Mouse (Mus musculus) limb, embryonic 14.5 days (tissue): Measurements from ENCODE around the gene Xirp1. TPM values are rescaled to one million over a fixed set of nuclear protein-coding genes. Genes with fewer than 3 reads are reported as not detected.

Experiments
- ATAC-seq: fragments of 200-750 bp; cut with Nextera tagmentation; 2 replicates; pipeline ENCODE4 v1.8.0; 2017; ENCODE audit warnings: low read depth, moderate number of reproducible peaks, moderate TSS enrichment; ENCODE audit not compliant: low FRiP score
- DNase-seq: peaks from one replicate; pipeline ENCODE4 v3.0.0-alpha.2; 2015; ENCODE audit warnings: low spot score
- H3K27ac ChIP-seq: fragments of 300-500 bp; sonication (generic); replicated peaks from 2 replicates; pipeline ENCODE4 v1.5.1; 2014; ENCODE audit warnings: low read depth, mild to moderate bottlenecking, low read length, moderate library complexity, mixed read lengths
- H3K27me3 ChIP-seq: fragments of 300-500 bp; sonication (generic); 2 replicates; pipeline ENCODE4 v1.6.1; 2014; ENCODE audit warnings: low read length, mixed read lengths; ENCODE audit not compliant: control insufficient read depth, insufficient read depth
- H3K36me3 ChIP-seq: fragments of 300-500 bp; sonication (generic); 2 replicates; pipeline ENCODE4 v1.6.1; 2014; ENCODE audit warnings: mild to moderate bottlenecking, low read length, moderate library complexity, mixed read lengths; ENCODE audit not compliant: control insufficient read depth, insufficient read depth
- H3K4me1 ChIP-seq: fragments of 300-500 bp; sonication (generic); 2 replicates; pipeline ENCODE4 v1.6.1; 2014; ENCODE audit warnings: antibody characterized with exemption, low read length, mixed read lengths; ENCODE audit not compliant: control insufficient read depth, insufficient read depth
- H3K4me2 ChIP-seq: fragments of 300-500 bp; sonication (generic); replicated peaks from 2 replicates; pipeline ENCODE4 v1.6.1; 2014; ENCODE audit warnings: low read depth, mild to moderate bottlenecking, low read length, moderate library complexity; ENCODE audit not compliant: severe bottlenecking
- H3K4me3 ChIP-seq: fragments of 300-500 bp; sonication (generic); replicated peaks from 2 replicates; pipeline ENCODE4 v1.5.1; 2014; ENCODE audit warnings: low read length
- H3K9ac ChIP-seq: fragments of 300-500 bp; sonication (generic); 2 replicates; pipeline ENCODE4 v1.6.1; 2014; ENCODE audit warnings: mild to moderate bottlenecking, low read depth, low read length, moderate library complexity; ENCODE audit not compliant: severe bottlenecking
- H3K9me3 ChIP-seq: fragments of 300-500 bp; sonication (generic); 2 replicates; pipeline ENCODE4 v1.6.1; 2016; ENCODE audit warnings: low read length; ENCODE audit not compliant: control insufficient read depth
- POLR2A ChIP-seq: fragments of 200-500 bp; IDR thresholded peaks from 2 replicates; pipeline ENCODE4 v1.8.0; 2012; ENCODE audit warnings: inconsistent platforms, mild to moderate bottlenecking, moderate library complexity, borderline replicate concordance; ENCODE audit not compliant: insufficient read depth, insufficient read length; ENCODE audit errors: extremely low read depth
- WGBS: fragments of 180-500 bp; shearing (Covaris S2); extraction: QIAGEN DNeasy Blood & Tissue Kit; methylation state at CpG from one replicate; pipeline ENCODE4 v1.1.7; 2014; 5-methylcytosine and 5-hydroxymethylcytosine counted together
- polyA plus RNA-seq, 2 experiments: library from polyadenylated mRNA; depleted of rRNA in 1 of 2; stranded (reverse) in 1 of 2; unstranded in 1 of 2; fragments of >200 nt; fragmentation: Nextera tagmentation in 1 of 2; extraction: Ambion mirVana in 1 of 2; gene quantifications; 2 replicates each; pipeline versions ENCODE4 v1.2.1 to v1.2.3; 2012 to 2014

The Xirp1 gene
- polyA plus RNA-seq, 2 experiments = 1.4 to 2.2 TPM

GRCm38 (mm10) chr9:120005936-120006335 lies 17.5 kb downstream of the Xirp1 start:
- WGBS = 39% methylated on average over 3 of the region's 3 CpGs
- Histone ChIP-seq H3K4me1 (no peaks in the 10 kb centered on the region; the same call in 1 of the 2 replicates), H3K36me3 (no peaks in the 10 kb centered on the region), H3K27ac (no peak overlapping the region), H3K4me2 (no peak overlapping the region), H3K27me3 (no peaks in the 10 kb centered on the region), H3K4me3 (no peak overlapping the region), H3K9ac (no peak overlapping the region), H3K9me3 (no peaks in the 10 kb centered on the region)
- DNase-seq (no peak), ATAC-seq (no peak)
- TF ChIP-seq POLR2A = no peak

- H3K4me3 ChIP-seq = no peak overlapping the region
- no peaks in the 10 kb centered on the region for H3K4me1 ChIP-seq
- no peak overlapping the region for H3K27ac ChIP-seq
- 71% methylated on average over 5 of the region's 5 CpGs for WGBS
- no peak for DNase-seq
- no peak overlapping the region for H3K4me2 ChIP-seq
- H3K27me3 ChIP-seq = no peaks in the 10 kb centered on the region
- no peaks in the 10 kb centered on the region for H3K9me3 ChIP-seq
- H3K36me3 ChIP-seq = no peaks in the 10 kb centered on the region
- ATAC-seq = no peak
- no peak for TF ChIP-seq POLR2A
- no peak overlapping the region for H3K9ac ChIP-seq
Measured at GRCm38 (mm10) chr9:120002893-120003292, 20.5 kb downstream of the Xirp1 start.

GRCm38 (mm10) chr9:120001945-120002725 lies 21.3 kb downstream of the Xirp1 start:
- H3K9me3 ChIP-seq = no peaks in the 10 kb centered on the region
- peak overlapping the region; percentile 35 for H3K9ac ChIP-seq
- DNase-seq (peak; percentile 92), ATAC-seq (peak; percentile 90)
- no peaks in the 10 kb centered on the region for H3K27me3 ChIP-seq
- H3K4me1 ChIP-seq = no peaks in the 10 kb centered on the region
- H3K4me2 ChIP-seq = peak overlapping the region; percentile 56
- no peak for TF ChIP-seq POLR2A
- H3K36me3 ChIP-seq = no peaks in the 10 kb centered on the region
- WGBS = 11% methylated on average over 31 of the region's 31 CpGs
- H3K4me3 ChIP-seq = peak overlapping the region; percentile 35
- peak overlapping the region; percentile 57; the same call in 1 of the 2 replicates for H3K27ac ChIP-seq

GRCm38 (mm10) chr9:120000761-120001160 lies 22.6 kb downstream of the Xirp1 start:
- Histone ChIP-seq H3K4me1 (no peaks in the 10 kb centered on the region), H3K36me3 (no peaks in the 10 kb centered on the region), H3K9me3 (no peaks in the 10 kb centered on the region), H3K9ac (no peak overlapping the region), H3K27ac (no peak overlapping the region), H3K4me3 (no peak overlapping the region), H3K4me2 (no peak overlapping the region), H3K27me3 (no peaks in the 10 kb centered on the region)
- DNase-seq (no peak), ATAC-seq (no peak)
- TF ChIP-seq POLR2A = no peak
- 70% methylated on average over 5 of the region's 5 CpGs for WGBS

GRCm38 (mm10) chr9:119999636-120000035 lies 23.8 kb downstream of the Xirp1 start:
- Histone ChIP-seq H3K9ac (no peak overlapping the region), H3K4me2 (no peak overlapping the region), H3K9me3 (no peaks in the 10 kb centered on the region), H3K4me3 (no peak overlapping the region), H3K27me3 (no peaks in the 10 kb centered on the region), H3K27ac (no peak overlapping the region), H3K36me3 (no peaks in the 10 kb centered on the region), H3K4me1 (no peaks in the 10 kb centered on the region)
- WGBS = 78% methylated on average over 6 of the region's 6 CpGs
- ATAC-seq (no peak), DNase-seq (no peak)
- TF ChIP-seq POLR2A = no peak
